Mouse (Mus musculus) CH12.LX (cell line): Measurements from ENCODE around the gene Ext2. TPM values are rescaled to one million over a fixed set of nuclear protein-coding genes. Genes with fewer than 3 reads are reported as not detected.
A peak's percentile ranks its signal among the peaks of the same experiment; 100 is the strongest.

Experiments
- DNase-seq: peaks from one replicate; pipeline ENCODE4 v3.0.0-alpha.2; 2013; ENCODE audit errors: extremely low read depth
- H3K27ac ChIP-seq: 2 replicates; pipeline ENCODE4 v1.5.1; 2012; ENCODE audit warnings: low read depth, mild to moderate bottlenecking, control low read depth, moderate library complexity; ENCODE audit not compliant: insufficient read depth
- H3K27me3 ChIP-seq: replicated peaks from 2 replicates; pipeline ENCODE3; 2012; ENCODE audit warnings: inconsistent platforms
- H3K36me3 ChIP-seq, 2 experiments: replicated peaks in 1 of 2; 2 replicates each; pipeline versions ENCODE3 to v1.6.1; 2012; ENCODE audit warnings: inconsistent platforms in 1 of 2, low read length in 1 of 2, mild to moderate bottlenecking in 1 of 2, mixed read lengths in 1 of 2, moderate library complexity in 1 of 2; ENCODE audit not compliant: control insufficient read depth in 1 of 2, insufficient read depth in 1 of 2
- H3K4me1 ChIP-seq, 2 experiments: 2 replicates each; pipeline ENCODE4 v1.6.1; 2012; ENCODE audit warnings: inconsistent platforms in 1 of 2, moderate library complexity in 1 of 2; ENCODE audit not compliant: insufficient read depth in 2 of 2, control insufficient read depth in 1 of 2
- H3K4me2 ChIP-seq: 2 replicates; pipeline ENCODE4 v1.6.1; 2012; ENCODE audit warnings: low read depth, mild to moderate bottlenecking, control low read depth; ENCODE audit not compliant: poor library complexity, insufficient read depth, severe bottlenecking
- H3K4me3 ChIP-seq, 3 experiments: fragments of 150-350 bp in 1 of 3; sonication (generic) in 1 of 3; replicated peaks in 1 of 3; 2 replicates each; pipeline versions ENCODE3 to v1.5.1; 2011 to 2012; ENCODE audit warnings: low read depth in 2 of 3, low read length in 2 of 3, mild to moderate bottlenecking in 2 of 3, moderate library complexity in 2 of 3, control low read depth in 1 of 3, improper control_type of control experiment in 1 of 3, inconsistent platforms in 1 of 3, mixed read lengths in 1 of 3; ENCODE audit not compliant: poor library complexity in 1 of 3
- H3K79me2 ChIP-seq: replicated peaks from 2 replicates; pipeline ENCODE4 v1.6.1; 2012; ENCODE audit warnings: mild to moderate bottlenecking, moderate library complexity; ENCODE audit not compliant: control insufficient read depth, poor library complexity, insufficient read depth, severe bottlenecking; ENCODE audit errors: extremely low read depth
- H3K9ac ChIP-seq: 2 replicates; pipeline ENCODE4 v1.6.1; 2012; ENCODE audit warnings: low read depth, mild to moderate bottlenecking, control low read depth, moderate library complexity; ENCODE audit not compliant: insufficient read depth
- H3K9me3 ChIP-seq: replicated peaks from 2 replicates; pipeline ENCODE3; 2012; ENCODE audit warnings: low read length, inconsistent platforms, mixed read lengths
- CHD1 ChIP-seq: IDR thresholded peaks from 2 replicates; pipeline ENCODE4 v1.6.1; 2012; ENCODE audit warnings: low read depth, low read length, improper control_type of control experiment, inconsistent platforms
- CTCF ChIP-seq, 2 experiments: IDR thresholded peaks in 1 of 2; conservative IDR thresholded peaks in 1 of 2; 2 replicates each; pipeline ENCODE4 v1.5.1; 2011 to 2012; ENCODE audit warnings: low read depth in 2 of 2, low read length in 2 of 2, improper control_type of control experiment in 1 of 2, inconsistent platforms in 1 of 2, mild to moderate bottlenecking in 1 of 2, moderate library complexity in 1 of 2
- E2F4 ChIP-seq: IDR thresholded peaks from 2 replicates; pipeline ENCODE4 v1.6.1; 2011; ENCODE audit warnings: low read depth, low read length, improper control_type of control experiment; ENCODE audit not compliant: insufficient replicate concordance
- ELF1 ChIP-seq: IDR thresholded peaks from 2 replicates; pipeline ENCODE4 v1.6.1; 2014; ENCODE audit warnings: low read depth, mild to moderate bottlenecking, inconsistent platforms, low read length, improper control_type of control experiment
- IRF4 ChIP-seq: IDR thresholded peaks from 2 replicates; pipeline ENCODE4 v1.6.1; 2014; ENCODE audit warnings: low read depth, mild to moderate bottlenecking, inconsistent platforms, low read length, improper control_type of control experiment
- JUN ChIP-seq: IDR thresholded peaks from 2 replicates; pipeline ENCODE4 v1.6.1; 2011; ENCODE audit warnings: low read depth, mild to moderate bottlenecking, low read length, improper control_type of control experiment, moderate library complexity; ENCODE audit not compliant: insufficient read depth
- JUND ChIP-seq: conservative IDR thresholded peaks from 2 replicates; pipeline ENCODE4 v1.6.1; 2011; ENCODE audit warnings: low read depth, low read length, improper control_type of control experiment
- MAFK ChIP-seq: IDR thresholded peaks from 2 replicates; pipeline ENCODE4 v1.6.1; 2011; ENCODE audit warnings: low read length, improper control_type of control experiment; ENCODE audit not compliant: insufficient replicate concordance
- MAZ ChIP-seq: IDR thresholded peaks from 2 replicates; pipeline ENCODE4 v1.6.1; 2012; ENCODE audit warnings: low read depth, mild to moderate bottlenecking, inconsistent platforms, low read length, improper control_type of control experiment, moderate library complexity
- NELFE ChIP-seq: IDR thresholded peaks from 2 replicates; pipeline ENCODE4 v1.6.1; 2011; ENCODE audit warnings: low read depth, low read length, improper control_type of control experiment
- PAX5 ChIP-seq: IDR thresholded peaks from 2 replicates; pipeline ENCODE4 v1.6.1; 2012; ENCODE audit warnings: low read length, inconsistent platforms, mixed read lengths
- SIN3A ChIP-seq: IDR thresholded peaks from 2 replicates; pipeline ENCODE4 v1.6.1; 2012; ENCODE audit warnings: low read length, improper control_type of control experiment, inconsistent platforms
- SMC3 ChIP-seq: IDR thresholded peaks from 2 replicates; pipeline ENCODE4 v1.6.1; 2011; ENCODE audit warnings: low read depth, low read length, improper control_type of control experiment
- TCF12 ChIP-seq: IDR thresholded peaks from 2 replicates; pipeline ENCODE4 v1.6.1; 2014; ENCODE audit warnings: low read depth, mild to moderate bottlenecking, inconsistent platforms, low read length, improper control_type of control experiment
- UBTF ChIP-seq: IDR thresholded peaks from 2 replicates; pipeline ENCODE4 v1.6.1; 2012; ENCODE audit warnings: low read depth, mild to moderate bottlenecking, inconsistent platforms, low read length, improper control_type of control experiment, moderate library complexity
- USF2 ChIP-seq: conservative IDR thresholded peaks from 2 replicates; pipeline ENCODE4 v1.6.1; 2011; ENCODE audit warnings: low read depth, low read length, improper control_type of control experiment
- ZKSCAN1 ChIP-seq: IDR thresholded peaks from 2 replicates; pipeline ENCODE4 v1.6.1; 2012; ENCODE audit warnings: low read depth, inconsistent platforms, low read length, improper control_type of control experiment, borderline replicate concordance
- ZMIZ1 ChIP-seq: IDR thresholded peaks from 2 replicates; pipeline ENCODE4 v1.6.1; 2012; ENCODE audit warnings: low read depth, mild to moderate bottlenecking, inconsistent platforms, low read length, improper control_type of control experiment
- ZNF384 ChIP-seq: IDR thresholded peaks from 2 replicates; pipeline ENCODE4 v1.6.1; 2012; ENCODE audit warnings: low read depth, low read length, improper control_type of control experiment, inconsistent platforms
- dilution Hi-C: fragments of 300-500 bp; cut with MboI; formaldehyde crosslinking; loops from 2 replicates; pipeline ENCODE4 v1.14.3; 2020; ENCODE audit warnings: low sequenced_read_pairs; ENCODE audit not compliant: extremely low pct_unique_long_range_greater_than_20kb, extremely low pct_ligation_motif_present
- in situ Hi-C: fragments of 300-500 bp; cut with MboI; formaldehyde crosslinking; loops from 3 replicates; pipeline ENCODE4 v1.14.3; 2019; ENCODE audit warnings: low sequenced_read_pairs, low pct_ligation_motif_present, low pct_unique_long_range_greater_than_20kb, mixed read lengths
- polyA plus RNA-seq: library from polyadenylated mRNA; unstranded; fragments of >175 nt; gene quantifications from 2 replicates; pipeline ENCODE4 v1.2.1, GENCODE M21; 2012; ENCODE audit warnings: low read depth; ENCODE audit not compliant: insufficient read length
- total RNA-seq, 2 experiments: library from RNA; depleted of rRNA; stranded (reverse); fragments of 300-350 nt in 1 of 2; fragments of >200 nt in 1 of 2; gene quantifications; 2 replicates each; pipeline ENCODE4 v1.2.3; 2012 to 2014

Ext2 gene
- total and polyA plus RNA-seq, 3 experiments = 20.2 to 33.1 (median 26.9) TPM

DNA sequence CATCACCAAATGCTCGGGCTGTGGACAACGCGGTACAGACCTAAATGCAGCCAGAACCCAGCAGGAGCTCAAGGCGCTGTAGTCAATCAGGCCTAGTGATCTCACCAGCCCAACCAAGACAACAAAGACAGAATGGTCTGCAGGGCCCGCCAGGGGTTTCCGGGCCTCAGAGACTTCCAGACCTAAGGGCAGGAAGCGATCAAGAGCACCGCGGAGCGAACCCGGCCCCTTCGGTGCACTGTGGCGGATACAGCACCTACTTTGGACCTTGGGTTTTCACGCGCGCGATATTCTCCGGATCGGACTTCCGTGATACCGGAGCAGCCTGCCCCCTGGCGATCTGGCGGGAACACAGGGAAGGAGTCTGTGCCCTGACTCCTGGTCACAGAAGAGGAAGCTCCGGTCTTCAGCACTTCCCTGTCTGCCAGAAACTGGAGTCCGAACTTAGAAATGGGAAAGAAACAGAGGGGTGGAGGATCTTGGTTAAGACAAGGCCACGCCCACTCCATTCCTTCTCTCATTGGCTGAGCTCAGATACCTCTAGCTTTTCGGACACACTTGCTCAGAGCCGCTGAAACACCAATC lies 27.2 kb upstream of the Ext2 start, which contains the start of gene Accs (continued):
- TF ChIP-seq SIN3A (peak; percentile 63; the same call in 1 of the 2 replicates), ZKSCAN1 (no peak), IRF4 (peak; percentile 23), JUND (no peak)

- no peaks in the 10 kb centered on the region for H3K4me1 ChIP-seq
- dilution Hi-C loops = no loop called here
- in situ Hi-C loops = no loop called here
- H3K4me3 ChIP-seq = no peak overlapping the region
- H3K79me2 ChIP-seq = no peaks in the 10 kb centered on the region
- no peak for TF ChIP-seq USF2
- no peak for TF ChIP-seq ZMIZ1
- TF ChIP-seq PAX5 = no peak
- no peak for TF ChIP-seq IRF4
- TF ChIP-seq MAFK = no peak
- no peak for TF ChIP-seq ELF1
- TF ChIP-seq SMC3 = no peak
- no peak for TF ChIP-seq UBTF
- no peak for TF ChIP-seq JUND
- no peak for TF ChIP-seq NELFE
- no peak for TF ChIP-seq E2F4
- TF ChIP-seq SIN3A = no peak
- no peak overlapping the region for H3K27ac ChIP-seq
- no peaks in the 10 kb centered on the region for H3K27me3 ChIP-seq
- peaks cover 1% of the 10 kb centered on the region for H3K9me3 ChIP-seq
- no peak overlapping the region for H3K4me2 ChIP-seq
- DNase-seq = no peak
- H3K36me3 ChIP-seq = peaks cover 13 to 80% of the 10 kb centered on the region in 2 experiments
- H3K9ac ChIP-seq = no peak overlapping the region
These were observed 19.0 kb upstream of the Ext2 start for GRCm38 (mm10) chr2:93841349-93841748.

GRCm38 (mm10) chr2:93840109-93840508 lies 17.7 kb upstream of the Ext2 start:
- Histone ChIP-seq H3K27ac (no peak overlapping the region), H3K36me3 (peaks cover 13 to 83% of the 10 kb centered on the region in 2 experiments), H3K9ac (no peak overlapping the region), H3K4me1 (no peaks in the 10 kb centered on the region), H3K4me3 (no peak overlapping the region), H3K27me3 (no peaks in the 10 kb centered on the region), H3K4me2 (no peak overlapping the region), H3K9me3 (peaks cover 1% of the 10 kb centered on the region), H3K79me2 (no peaks in the 10 kb centered on the region)
- dilution Hi-C loops = no loop called here
- in situ Hi-C loops = no loop called here
- no peak for DNase-seq
- TF ChIP-seq MAZ (no peak), JUN (no peak), TCF12 (no peak), CHD1 (no peak), E2F4 (no peak), CTCF (conservative IDR thresholded peaks at IDR 0.05 in 1 of 2, IDR thresholded peaks at IDR 0.05 in 1 of 2; ENCODE audit: low read depth in 2 of 2, low read length in 2 of 2) (no peak), ZNF384 (no peak), ELF1 (no peak)
- TF ChIP-seq, all 38 proteins: peak for 0
